In the genomic region with DNA sequence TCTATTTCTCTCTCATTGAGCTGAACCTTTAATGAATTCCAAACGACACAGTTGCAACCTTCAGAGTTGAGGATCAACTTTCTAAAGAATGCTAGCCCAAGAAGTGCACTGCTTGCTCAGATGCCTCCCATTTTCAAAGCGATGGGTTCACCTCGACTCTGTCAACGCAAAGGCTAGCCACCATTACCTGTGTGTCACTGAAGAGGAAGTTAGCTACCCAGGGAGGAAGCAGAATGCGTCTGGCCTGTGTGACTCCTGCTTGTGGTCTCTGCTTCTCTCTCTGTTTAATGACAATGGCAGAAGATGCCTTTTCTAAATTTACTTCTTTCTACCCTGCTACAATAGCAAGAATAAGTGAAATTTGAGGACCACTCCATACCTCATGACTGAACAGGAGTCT, we compare ENCODE assay signal across 12 mouse cellular contexts. TPM values are rescaled to one million over a fixed set of nuclear protein-coding genes. Genes with fewer than 3 reads are reported as not detected.
DNase-seq lines count a peak whose midpoint lies in the region; ATAC-seq and TF ChIP-seq lines count a peak whose summit lies in the region.
"Had no signal": no experiment of that assay in that cellular context is flagged by ENCODE, and none has a peak within 500 bp of the region (broad histone marks: within the 10 kb centered on the region; RNA-seq: fewer than 3 reads in every experiment).

No protein-coding gene starts in this region.

- no peak for TF ChIP-seq RAD21 in CH12.LX (IDR thresholded peaks at IDR 0.05; ENCODE audit: low read depth, low read length)

- dilution Hi-C loops in CH12.LX (cut with MboI; ENCODE audit: extremely low pct_ligation_motif_present, extremely low pct_unique_long_range_greater_than_20kb, low sequenced_read_pairs) = no loop called here

- H3K9me3 ChIP-seq in CH12.LX (replicated peaks; ENCODE audit: low read length) = no peaks in the 10 kb centered on the region

- H3K9ac ChIP-seq in CH12.LX (ENCODE audit: insufficient read depth, low read depth) = peak overlapping the region; percentile 41

- peak overlapping the region; percentile 90 for H3K4me2 ChIP-seq in CH12.LX (ENCODE audit: insufficient read depth, low read depth, poor library complexity, severe bottlenecking)
- H3K4me2 ChIP-seq: liver, embryonic 11.5 days had no signal

- no peak for TF ChIP-seq EP300 in CH12.LX (IDR thresholded peaks at IDR 0.05; ENCODE audit: low read length)

- H3K27ac ChIP-seq in spleen, adult 2 months (ENCODE audit: insufficient read depth, low read length) = peak overlapping the region; percentile 90
- H3K27ac ChIP-seq in CH12.LX (ENCODE audit: insufficient read depth, low read depth) = peak overlapping the region; percentile 95
- peak overlapping the region; percentile 87 for H3K27ac ChIP-seq in small intestine, adult 2 months (ENCODE audit: insufficient read depth, low read depth, low read length)
- no peak overlapping the region for H3K27ac ChIP-seq in left cerebral cortex, adult 2 months

- no peaks in the 10 kb centered on the region for H3K36me3 ChIP-seq in spleen, adult 2 months (ENCODE audit: control insufficient read depth, insufficient read depth, low read length)
- peaks cover 0 to 22% of the 10 kb centered on the region in 2 experiments for H3K36me3 ChIP-seq in CH12.LX (replicated peaks in 1 of 2; ENCODE audit: control insufficient read depth in 1 of 2, insufficient read depth in 1 of 2, low read length in 1 of 2)
- no peaks in the 10 kb centered on the region for H3K36me3 ChIP-seq in small intestine, adult 2 months (ENCODE audit: control insufficient read depth, insufficient read depth, low read length)
- H3K36me3 ChIP-seq: G1E had no signal

- H3K4me1 ChIP-seq in spleen, adult 2 months (ENCODE audit: control insufficient read depth, insufficient read depth, insufficient read length) = peaks cover 68% of the 10 kb centered on the region
- peaks cover 45 to 97% of the 10 kb centered on the region in 2 experiments for H3K4me1 ChIP-seq in CH12.LX (ENCODE audit: control insufficient read depth in 1 of 2, insufficient read depth in 2 of 2)
- H3K4me1 ChIP-seq in small intestine, adult 2 months (ENCODE audit: control insufficient read depth, insufficient read depth, insufficient read length, low read length) = peaks cover 7% of the 10 kb centered on the region; the same call in 1 of the 2 replicates

- H3K4me3 ChIP-seq in spleen, adult 2 months (ENCODE audit: extremely low read depth, insufficient read depth, insufficient read length) = peak overlapping the region; percentile 22; the same call in 1 of the 2 replicates
- H3K4me3 ChIP-seq in CH12.LX (replicated peaks in 1 of 3; ENCODE audit: low read depth in 2 of 3, low read length in 2 of 3, poor library complexity in 1 of 3) = peak overlapping the region in 1 of 3 experiments; percentile 38
- H3K4me3 ChIP-seq in small intestine, adult 2 months (ENCODE audit: low read depth, low read length) = no peak overlapping the region
- H3K4me3 ChIP-seq in left cerebral cortex, adult 2 months = no peak overlapping the region

- peak; percentile 68 to 77 for ATAC-seq in hematopoietic stem cell, adult 5-6 weeks (replicated peaks in 1 of 2; ENCODE audit: insufficient read depth in 1 of 2, low FRiP score in 2 of 2, low TSS enrichment in 1 of 2, low read depth in 1 of 2, poor library complexity in 2 of 2, severe bottlenecking in 2 of 2)
- ATAC-seq: intestine, postnatal 0 days had no signal

- intact Hi-C loops in left cerebral cortex, adult 2 months (cut with DNase I) = no loop called here

- peak; percentile 59 to 72 for DNase-seq in spleen, adult 2 months (ENCODE audit: low read depth in 1 of 2, low spot score in 2 of 2)
- no peak for DNase-seq in spleen, postnatal 14 days (ENCODE audit: low spot score in 2 of 2)
- DNase-seq in CH12.LX (ENCODE audit: extremely low read depth) = peak; percentile 65
- no peak for DNase-seq in left cerebral cortex, adult 2 months (ENCODE audit: extremely low spot score in 1 of 2, low spot score in 2 of 2)
- DNase-seq in gastrocnemius, adult 8-10 months (ENCODE audit: low spot score in 2 of 2) = no peak
- DNase-seq: cerebellum, adult 18-20 months; heart, postnatal 4 days had no signal

- in situ Hi-C loops in CH12.LX (cut with MboI; ENCODE audit: low pct_ligation_motif_present, low pct_unique_long_range_greater_than_20kb, low sequenced_read_pairs) = no loop called here

- peak; percentile 48 for TF ChIP-seq POLR2A in spleen, adult 2 months (IDR thresholded peaks at IDR 0.05; ENCODE audit: low read depth, low read length)
- TF ChIP-seq POLR2A in CH12.LX (IDR thresholded peaks at IDR 0.05; ENCODE audit: low read depth, low read length) = no peak
- no peak for TF ChIP-seq POLR2A in small intestine, adult 2 months (IDR thresholded peaks at IDR 0.05; ENCODE audit: low read depth, low read length)

- no peak for TF ChIP-seq CTCF in spleen, adult 2 months (IDR thresholded peaks at IDR 0.05; ENCODE audit: extremely low read depth, insufficient read depth, insufficient read length, insufficient replicate concordance)
- no peak for TF ChIP-seq CTCF in CH12.LX (conservative IDR thresholded peaks at IDR 0.05 in 1 of 2, IDR thresholded peaks at IDR 0.05 in 1 of 2; ENCODE audit: low read depth in 2 of 2, low read length in 2 of 2)
- no peak for TF ChIP-seq CTCF in small intestine, adult 2 months (IDR thresholded peaks at IDR 0.05; ENCODE audit: extremely low read depth, insufficient read length, insufficient replicate concordance, low read depth, low read length)
- no peak for TF ChIP-seq CTCF in left cerebral cortex, adult 2 months (IDR thresholded peaks at IDR 0.05)

- no peaks in the 10 kb centered on the region for H3K27me3 ChIP-seq in spleen, adult 2 months (ENCODE audit: control insufficient read depth, insufficient read depth, low read length)
- H3K27me3 ChIP-seq in CH12.LX (replicated peaks) = no peaks in the 10 kb centered on the region
- H3K27me3 ChIP-seq in small intestine, adult 2 months (ENCODE audit: control insufficient read depth, insufficient read depth, low read length) = no peaks in the 10 kb centered on the region

- WGBS in spleen, adult 2 months = 9% methylated on average over 5 of the region's 5 CpGs
- 61% methylated on average over 5 of the region's 5 CpGs for WGBS in small intestine, adult 2 months

- peaks cover 66% of the 10 kb centered on the region for H3K79me2 ChIP-seq in CH12.LX (replicated peaks; ENCODE audit: control insufficient read depth, extremely low read depth, insufficient read depth, poor library complexity, severe bottlenecking)

TF ChIP-seq in CH12.LX, 34 proteins besides CTCF, POLR2A, EP300 and RAD21:
- no peak for TF ChIP-seq CHD2 (IDR thresholded peaks at IDR 0.05; ENCODE audit: low read length)
- TF ChIP-seq JUN (IDR thresholded peaks at IDR 0.05; ENCODE audit: insufficient read depth, low read depth, low read length) = no peak
- 0 out of 2 replicates have a peak, but pooled peaks have one; percentile 37 for TF ChIP-seq TBP (conservative IDR thresholded peaks at IDR 0.05; ENCODE audit: low read depth, low read length)
- TF ChIP-seq BHLHE40 (IDR thresholded peaks at IDR 0.05; ENCODE audit: low read depth, low read length) = peak; percentile 48

RNA-seq across cellular contexts. Expression of gene Fli1, which starts 42.6 kb away (rescaled TPM):
- 24.4 and 31.3 TPM in 2 replicates for polyA plus RNA-seq in spleen, adult 2 months (2012; rRNA removed)
- 20.8 and 23.3 TPM in 2 replicates for total RNA-seq in CH12.LX (2012; rRNA removed)
- total RNA-seq in CH12.LX (2014; rRNA removed) = 29.3 TPM in 2 replicates
- 20.3 and 20.6 TPM in 2 replicates for polyA plus RNA-seq in CH12.LX (2012; ENCODE audit: insufficient read length, low read depth)
- 112 and 123 TPM in 2 replicates for total RNA-seq in hematopoietic stem cell, adult 5-6 weeks (2017)
- 1.8 and 3.1 TPM in 2 replicates for polyA plus RNA-seq in small intestine, adult 2 months (2012; rRNA removed)
- 1 to 10 TPM; 3.5 to 5.9 TPM for total RNA-seq in left cerebral cortex, adult 2 months (2021)
- total RNA-seq in gastrocnemius, adult 8-10 months (2022) = 1 to 10 TPM; 4.3 to 9.0 (median 5.6) TPM

Comparison
In these comparisons a context has a peak if more than half of its experiments do, and no peak if none do; other contexts are left out.
1. DNase-seq: peak in spleen, adult 2 months (2 of 2) and CH12.LX (single experiment); none in spleen, postnatal 14 days (0 of 2), left cerebral cortex, adult 2 months (0 of 2) and gastrocnemius, adult 8-10 months (0 of 2).